Mouse (Mus musculus) myocyte (in vitro differentiated cells): ENCODE results near the gene Gad2.

Source experiments
- E2F4 ChIP-seq: IDR thresholded peaks from one replicate; pipeline ENCODE4 v1.6.1; 2011; ENCODE audit warnings: mild to moderate bottlenecking, control low read depth, moderate library complexity; ENCODE audit not compliant: insufficient read depth
- MAX ChIP-seq: IDR thresholded peaks from one replicate; pipeline ENCODE4 v1.6.1; 2011; ENCODE audit warnings: low read depth, mild to moderate bottlenecking, control low read depth
- MYOD1 ChIP-seq, 3 experiments: IDR thresholded peaks; one replicate each; pipeline ENCODE4 v1.6.1; 2011; ENCODE audit warnings: control low read depth in 2 of 3, low read depth in 2 of 3, mild to moderate bottlenecking in 2 of 3, moderate library complexity in 1 of 3; ENCODE audit not compliant: insufficient read length in 2 of 3, control insufficient read depth in 1 of 3
- MYOG ChIP-seq, 3 experiments: IDR thresholded peaks; one replicate each; pipeline ENCODE4 v1.6.1; 2011; ENCODE audit warnings: control low read depth in 2 of 3, low read depth in 2 of 3, mild to moderate bottlenecking in 2 of 3; ENCODE audit not compliant: insufficient read length in 2 of 3, control insufficient read depth in 1 of 3, insufficient read depth in 1 of 3
- POLR2A ChIP-seq: IDR thresholded peaks from one replicate; pipeline ENCODE4 v1.6.1; 2011; ENCODE audit warnings: low read depth, mild to moderate bottlenecking, control low read depth, moderate library complexity; ENCODE audit not compliant: insufficient read length
- POLR2AphosphoS2 ChIP-seq: IDR thresholded peaks from one replicate; pipeline ENCODE4 v1.6.1; 2011; ENCODE audit warnings: low read depth, control low read depth; ENCODE audit not compliant: insufficient read length
- REST ChIP-seq: IDR thresholded peaks from one replicate; pipeline ENCODE4 v1.6.1; 2011; ENCODE audit warnings: mild to moderate bottlenecking, control low read depth, moderate library complexity; ENCODE audit not compliant: insufficient read depth, insufficient read length
- SRF ChIP-seq: IDR thresholded peaks from one replicate; pipeline ENCODE4 v1.6.1; 2011; ENCODE audit warnings: low read depth; ENCODE audit not compliant: control insufficient read depth, insufficient read length
- TCF12 ChIP-seq: IDR thresholded peaks from one replicate; pipeline ENCODE4 v1.6.1; 2011; ENCODE audit warnings: mild to moderate bottlenecking, control low read depth; ENCODE audit not compliant: poor library complexity, insufficient read depth, severe bottlenecking
- TCF3 ChIP-seq: IDR thresholded peaks from one replicate; pipeline ENCODE4 v1.6.1; 2011; ENCODE audit warnings: low read depth, control low read depth; ENCODE audit not compliant: insufficient read length
- USF1 ChIP-seq: IDR thresholded peaks from one replicate; pipeline ENCODE4 v1.6.1; 2011; ENCODE audit warnings: low read depth, mild to moderate bottlenecking, control low read depth, moderate library complexity

GRCm38 (mm10) chr2:22671348-22671747 is 49.3 kb downstream of the Gad2 start:
- TF ChIP-seq TCF3 (no peak), MYOG (IDR thresholded peaks at IDR 0.05; ENCODE audit: control insufficient read depth in 1 of 3, insufficient read depth in 1 of 3, insufficient read length in 2 of 3, low read depth in 2 of 3) (no peak), POLR2A (no peak), SRF (no peak), MAX (no peak), USF1 (no peak), POLR2AphosphoS2 (no peak), E2F4 (no peak), REST (no peak), MYOD1 (IDR thresholded peaks at IDR 0.05; ENCODE audit: control insufficient read depth in 1 of 3, insufficient read length in 2 of 3, low read depth in 2 of 3) (no peak), TCF12 (no peak)
